Mouse (Mus musculus): Measurements from ENCODE around the gene Grcc10.
A peak's percentile ranks its signal among the peaks of the same experiment; 100 is the strongest.

The Grcc10 gene

GRCm38 (mm10) chr6:124731038-124731437 lies 10.1 kb downstream of the Grcc10 start:
- no peak for DNase-seq (ENCODE audit: low spot score)

- DNase-seq (ENCODE audit: low spot score): no peak
Measured at GRCm38 (mm10) chr6:124729850-124730705, 11.1 kb downstream of the Grcc10 start.

- DNase-seq (ENCODE audit: low spot score): no peak
Measured at GRCm38 (mm10) chr6:124728621-124729020, 12.6 kb downstream of the Grcc10 start.

GRCm38 (mm10) chr6:124724472-124724871 lies 16.7 kb downstream of the Grcc10 start:
- no peak for DNase-seq (ENCODE audit: low spot score)

GRCm38 (mm10) chr6:124723541-124723940 lies 17.6 kb downstream of the Grcc10 start:
- no peak for DNase-seq (ENCODE audit: low spot score)

- no peak for DNase-seq (ENCODE audit: low spot score)
Measured at GRCm38 (mm10) chr6:124722876-124723473, 18.2 kb downstream of the Grcc10 start.

GRCm38 (mm10) chr6:124720904-124721303 lies 20.3 kb downstream of the Grcc10 start:
- no peak for DNase-seq (ENCODE audit: low spot score)

- DNase-seq (ENCODE audit: low spot score): no peak
Measured at GRCm38 (mm10) chr6:124719354-124719978, 21.7 kb downstream of the Grcc10 start.

- DNase-seq (ENCODE audit: low spot score): no peak
Measured at GRCm38 (mm10) chr6:124718703-124719102, 22.5 kb downstream of the Grcc10 start.

GRCm38 (mm10) chr6:124717968-124718367 lies 23.2 kb downstream of the Grcc10 start:
- no peak for DNase-seq (ENCODE audit: low spot score)

GRCm38 (mm10) chr6:124716864-124717490 lies 24.2 kb downstream of the Grcc10 start:
- peak; percentile 58 for DNase-seq (ENCODE audit: low spot score)

GRCm38 (mm10) chr6:124712918-124713317 lies 28.3 kb downstream of the Grcc10 start:
- DNase-seq (ENCODE audit: low spot score): no peak

- DNase-seq (ENCODE audit: low spot score): peak; percentile 98
Measured at GRCm38 (mm10) chr6:124711824-124712782, 29.1 kb downstream of the Grcc10 start, which contains the start of the genes Emg1 and Phb2. Gene Emg1 (minus strand): TSS chr6:124712178. Gene Phb2 (plus strand): TSS chr6:124712336.

GRCm38 (mm10) chr6:124708289-124708889 lies 32.8 kb downstream of the Grcc10 start:
- DNase-seq (ENCODE audit: low spot score): no peak

GRCm38 (mm10) chr6:124706061-124706627 lies 35.0 kb downstream of the Grcc10 start:
- DNase-seq (ENCODE audit: low spot score): no peak

GRCm38 (mm10) chr6:124704417-124704816 lies 36.8 kb downstream of the Grcc10 start:
- DNase-seq (ENCODE audit: low spot score): no peak

- DNase-seq (ENCODE audit: low spot score): no peak
Measured at GRCm38 (mm10) chr6:124703789-124704188, 37.4 kb downstream of the Grcc10 start.

GRCm38 (mm10) chr6:124702784-124703103 lies 38.4 kb downstream of the Grcc10 start:
- peak; percentile 77 for DNase-seq (ENCODE audit: low spot score)

- no peak for DNase-seq (ENCODE audit: low spot score)
Measured at GRCm38 (mm10) chr6:124702102-124702783, 38.9 kb downstream of the Grcc10 start.

- DNase-seq (ENCODE audit: low spot score): no peak
Measured at GRCm38 (mm10) chr6:124701338-124701737, 39.8 kb downstream of the Grcc10 start.
